Mouse (Mus musculus) monocyte, adult 2 months (primary cell): ENCODE results near the gene Klf4.

ENCODE experiments used
- DNase-seq, 2 experiments: peaks; one replicate each; pipeline ENCODE4 v3.0.0; 2022; ENCODE audit warnings: low spot score in 2 of 2, low read depth in 1 of 2

Klf4 gene

DNA sequence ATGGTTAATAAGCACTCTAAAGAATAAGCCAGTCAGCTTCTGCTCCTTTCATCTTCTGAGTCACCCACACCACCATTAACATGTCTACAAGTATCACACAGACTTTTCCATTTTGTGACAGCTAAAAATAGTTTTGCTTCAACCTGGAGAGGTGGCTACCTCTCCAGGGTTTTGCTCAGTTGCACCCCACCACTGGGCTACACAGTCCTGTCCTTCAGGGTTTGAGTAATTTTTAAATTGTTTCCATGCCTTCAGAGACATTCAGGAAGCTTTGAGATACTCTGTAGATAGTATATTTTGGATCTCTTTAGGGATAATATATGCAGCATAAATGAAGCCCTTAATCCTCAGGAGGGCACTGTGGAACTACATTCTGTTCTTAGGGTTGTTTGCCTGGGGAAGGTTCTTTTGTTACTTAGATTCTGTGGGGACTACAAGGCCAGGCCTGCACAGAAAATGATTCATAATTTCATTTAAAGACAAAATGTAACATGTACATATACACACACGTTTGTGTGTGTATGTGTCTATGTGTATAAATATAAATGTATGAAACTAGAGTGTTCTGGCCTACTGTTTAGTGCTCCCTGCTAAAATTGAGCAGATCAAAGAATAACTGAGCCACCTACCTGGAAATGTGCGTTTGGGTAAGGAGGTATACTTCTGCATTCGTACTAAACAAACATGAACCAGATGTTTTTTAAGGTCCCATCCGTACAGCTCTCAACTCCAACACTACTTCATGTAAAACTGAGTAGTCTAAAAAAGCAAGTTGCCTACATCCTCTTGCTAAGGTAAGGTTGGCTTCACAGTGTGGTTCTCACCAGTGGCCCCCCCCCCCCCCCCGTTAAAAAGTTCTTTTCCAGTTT is 5.8 kb downstream of the Klf4 start:
- DNase-seq = no peak

DNA sequence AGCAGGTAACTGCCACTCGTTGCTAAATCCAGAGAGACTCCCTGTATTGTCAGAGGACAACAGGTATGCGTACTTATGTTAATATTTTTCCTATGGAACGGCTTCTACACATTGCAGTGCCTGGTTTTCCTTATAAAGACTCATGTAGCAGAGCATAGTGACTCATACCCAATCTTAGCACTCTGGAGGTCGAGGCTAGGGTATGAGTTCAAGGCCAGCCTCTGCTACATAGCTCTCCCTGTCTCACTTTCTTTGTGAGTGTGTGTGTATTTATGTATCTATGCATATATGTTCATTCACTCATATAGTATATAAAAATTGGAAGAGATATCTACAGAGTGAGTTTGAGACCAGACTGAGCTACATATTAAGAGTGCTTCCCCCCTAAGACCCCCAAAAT is 8.3 kb downstream of the Klf4 start:
- no peak for DNase-seq

GRCm38 (mm10) chr4:55517438-55517837 is 14.8 kb downstream of the Klf4 start:
- DNase-seq = no peak

DNA sequence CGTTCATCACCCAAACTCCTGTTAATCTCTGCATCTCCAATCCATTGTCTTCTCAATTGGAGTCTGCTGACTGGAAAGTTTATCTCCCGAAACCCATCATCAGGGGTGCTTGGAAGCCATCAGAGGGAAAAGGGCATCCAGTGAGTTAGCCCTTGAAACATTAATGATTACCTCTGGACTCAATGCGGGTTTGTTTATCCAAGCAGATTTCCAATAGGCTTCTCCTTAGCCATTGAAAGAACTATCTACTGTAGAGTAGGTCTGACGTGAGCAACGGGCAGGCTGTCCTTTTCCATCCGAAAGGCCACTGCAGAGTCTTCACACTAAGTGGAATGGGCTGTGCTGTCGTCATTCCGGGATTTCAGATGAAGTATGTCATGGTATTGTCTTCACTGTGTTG is 16.2 kb downstream of the Klf4 start:
- no peak for DNase-seq

GRCm38 (mm10) chr4:55514733-55515176 is 17.5 kb downstream of the Klf4 start:
- DNase-seq = peak in 1 of 2 experiments; percentile 52

DNA sequence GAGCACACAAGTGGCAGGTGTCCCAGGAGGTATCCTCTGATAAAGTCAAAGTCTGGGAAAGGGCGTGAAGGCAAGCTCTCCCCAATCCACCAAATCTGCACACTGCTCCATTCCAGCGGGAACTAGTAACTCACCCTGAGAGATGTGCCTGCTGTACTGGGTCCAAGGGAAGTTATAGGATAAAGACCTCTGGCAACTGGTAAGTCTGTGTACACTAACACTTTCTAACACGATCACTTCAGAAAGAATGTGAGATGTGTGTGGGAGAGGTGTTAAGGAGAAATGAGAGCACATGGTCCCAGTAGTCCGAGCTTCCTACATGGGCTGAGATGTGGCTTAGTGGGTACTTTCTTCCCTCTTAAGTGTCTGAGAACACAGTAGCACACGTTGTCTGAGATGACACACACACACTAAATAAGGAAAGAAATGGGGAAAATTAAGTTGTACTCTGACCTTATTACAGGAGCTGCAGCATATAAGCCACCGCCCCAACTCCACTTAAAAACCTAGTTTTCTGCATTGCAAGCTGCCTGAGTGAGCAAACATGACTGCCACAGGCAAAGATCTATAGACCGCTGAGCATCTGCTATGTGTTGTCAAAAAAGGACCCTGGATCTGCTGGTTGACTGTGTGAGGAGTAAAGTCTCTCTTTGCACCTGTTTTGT is 18.5 kb downstream of the Klf4 start:
- no peak for DNase-seq

DNA sequence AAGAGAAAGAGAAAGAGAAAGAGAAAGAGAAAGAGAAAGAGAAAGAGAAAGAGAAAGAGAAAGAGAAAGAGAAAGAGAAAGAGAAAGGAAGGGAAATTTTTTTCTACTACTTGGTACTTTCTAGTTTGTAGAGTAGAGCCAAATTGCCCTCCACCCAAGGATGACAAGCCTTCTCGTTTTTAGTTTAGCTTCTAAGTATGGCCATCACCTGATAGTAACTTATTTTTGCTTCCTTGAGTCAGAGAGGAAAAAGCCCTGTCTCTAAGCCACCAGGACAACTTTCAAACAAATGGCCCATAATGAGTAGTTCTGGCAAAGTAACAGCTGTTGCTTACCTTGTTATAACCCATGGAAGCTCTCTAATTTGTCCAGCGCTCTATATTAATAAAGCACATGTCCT is 20.9 kb downstream of the Klf4 start:
- no peak for DNase-seq

- DNase-seq = no peak
These were observed 23.6 kb downstream of the Klf4 start for GRCm38 (mm10) chr4:55508712-55509111.

- no peak for DNase-seq
These were observed 33.6 kb downstream of the Klf4 start for GRCm38 (mm10) chr4:55498621-55499020.

DNA sequence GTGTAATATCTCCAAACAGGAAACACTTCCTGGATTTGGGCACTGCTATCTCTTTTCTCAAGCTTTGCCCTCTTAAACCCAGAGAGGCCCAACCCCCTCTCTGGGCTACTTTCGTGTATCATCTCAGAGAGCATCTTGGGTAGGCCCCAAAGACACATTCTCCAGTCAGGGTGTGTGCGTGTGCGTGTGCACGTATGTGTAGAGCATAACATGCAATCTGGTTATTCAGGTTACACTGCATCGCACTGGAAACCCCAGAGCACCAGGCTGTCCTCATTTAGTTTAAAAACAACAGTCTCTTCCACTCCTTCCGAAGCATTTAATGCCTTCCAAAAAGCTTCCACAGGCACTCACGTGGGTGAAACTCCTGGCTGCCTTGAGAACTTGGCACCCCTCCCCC is 35.9 kb downstream of the Klf4 start:
- no peak for DNase-seq

DNA sequence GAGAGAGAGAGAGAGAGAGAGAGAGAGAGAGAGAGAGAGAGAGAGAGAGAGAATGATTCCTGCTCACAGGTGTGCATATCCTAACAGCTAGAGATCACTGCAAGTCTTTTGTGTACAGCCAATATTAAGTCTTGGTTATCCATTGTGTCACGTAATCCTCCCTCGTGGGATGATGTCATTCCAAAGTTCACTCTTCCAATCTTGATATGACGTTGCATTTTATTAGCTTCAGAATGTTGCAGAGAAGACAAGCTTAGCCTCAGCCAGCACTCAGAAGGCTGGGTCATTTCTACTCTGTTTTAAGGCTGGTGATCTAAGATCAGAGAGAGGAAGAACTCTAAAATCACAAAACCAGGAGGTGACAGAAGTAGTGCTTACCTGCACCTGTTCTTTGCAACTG is 39.0 kb downstream of the Klf4 start:
- no peak for DNase-seq

DNA sequence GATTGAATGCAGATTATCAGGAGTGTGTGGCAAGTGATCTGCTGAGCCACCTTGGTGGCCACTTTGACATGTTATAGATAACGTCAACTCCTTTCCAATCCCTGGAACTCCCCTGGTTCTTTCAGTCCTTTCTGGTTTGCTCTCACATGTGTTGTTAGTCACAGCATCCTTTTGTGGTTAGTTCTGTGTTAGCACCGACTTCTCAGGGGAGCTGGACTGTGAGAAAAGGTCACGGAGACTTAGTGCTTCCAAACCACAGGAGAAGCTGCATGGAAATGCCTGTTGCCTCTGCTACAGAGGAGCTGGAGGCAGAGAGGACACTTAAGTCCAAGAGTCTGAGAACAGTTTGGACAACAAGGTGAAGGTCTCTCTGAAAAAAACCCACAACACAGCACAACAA is 42.9 kb downstream of the Klf4 start:
- DNase-seq = no peak

GRCm38 (mm10) chr4:55488604-55489003 is 43.7 kb downstream of the Klf4 start:
- peak in 1 of 2 experiments; percentile 12 for DNase-seq

DNA sequence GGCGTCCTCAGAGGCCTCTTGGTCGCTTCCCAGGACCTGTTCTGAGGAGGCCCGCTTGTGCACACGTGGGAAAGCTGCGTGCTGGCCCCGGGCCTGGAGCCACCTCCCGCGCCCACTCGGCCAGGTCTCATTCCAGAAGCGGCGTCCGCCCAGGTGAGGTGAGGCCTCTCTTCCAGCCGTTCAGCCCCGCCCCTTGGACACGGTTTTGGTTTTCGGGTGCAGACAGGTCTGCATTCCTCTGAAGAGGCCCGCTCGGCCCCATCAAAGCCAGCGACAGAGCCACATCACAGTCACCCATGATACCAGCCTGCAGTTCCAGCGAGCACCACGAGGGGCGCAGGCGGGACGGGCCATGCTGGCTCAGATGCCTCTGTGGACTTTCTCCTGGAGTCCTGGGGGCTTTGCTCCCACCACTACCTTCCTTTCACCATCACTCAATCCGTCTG is 51.9 kb downstream of the Klf4 start:
- DNase-seq = peak in 1 of 2 experiments; percentile 43

DNA sequence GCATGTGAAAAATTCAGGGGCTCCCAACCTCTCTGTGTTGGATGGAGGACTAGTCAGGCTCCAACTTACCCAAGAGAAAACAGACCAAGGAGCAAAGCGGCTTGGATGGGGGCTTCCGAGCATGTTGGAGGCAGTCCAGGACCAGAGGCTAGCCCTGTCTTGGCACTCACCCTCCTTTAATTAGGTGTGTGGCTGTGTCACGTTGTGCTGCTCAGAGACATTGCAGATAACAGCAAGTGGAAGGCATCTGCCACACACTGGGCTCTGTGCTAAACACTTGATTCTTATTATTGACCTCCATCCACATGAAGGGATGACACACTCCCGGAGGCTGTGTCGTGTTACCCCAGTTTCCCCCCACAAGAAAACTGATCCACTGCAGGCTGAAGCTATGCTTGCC is 53.9 kb downstream of the Klf4 start:
- no peak for DNase-seq

DNA sequence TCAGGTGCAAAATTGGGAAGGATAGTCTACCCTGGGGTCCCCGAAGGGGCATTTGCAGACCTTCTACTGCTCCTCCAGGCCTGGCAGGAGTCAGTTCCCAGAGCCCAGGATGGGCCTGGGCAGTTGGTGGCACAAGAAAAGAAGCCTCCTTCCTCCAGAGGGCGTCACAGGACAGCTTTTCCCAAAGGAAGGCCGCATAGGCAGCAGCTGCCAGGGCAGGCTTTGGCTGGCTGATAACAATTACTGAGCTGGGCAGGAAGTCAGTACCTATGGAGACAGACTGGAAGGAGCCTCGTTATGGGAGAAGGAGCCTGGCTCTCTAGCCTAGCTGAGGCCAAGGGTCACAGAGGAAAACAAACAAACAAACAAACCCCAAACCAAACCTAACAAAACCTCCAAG is 54.3 kb downstream of the Klf4 start:
- peak; percentile 7 to 12 for DNase-seq

- no peak for DNase-seq
These were observed 55.0 kb downstream of the Klf4 start for GRCm38 (mm10) chr4:55477210-55477759.
